Mouse (Mus musculus) liver, embryonic 11.5 days (tissue): ENCODE results near the gene Wasl. TPM values are rescaled to one million over a fixed set of nuclear protein-coding genes. Genes with fewer than 3 reads are reported as not detected.

Experiments used
- ATAC-seq: fragments of 200-750 bp; cut with Nextera tagmentation; replicated peaks from 2 replicates; pipeline ENCODE4 v1.8.0; 2017; ENCODE audit warnings: moderate number of reproducible peaks, mild to moderate bottlenecking, moderate TSS enrichment, moderate library complexity; ENCODE audit not compliant: low FRiP score
- DNase-seq: peaks from one replicate; pipeline ENCODE4 v3.0.0-alpha.2; 2017; ENCODE audit warnings: low spot score
- H3K27ac ChIP-seq: fragments of 300-500 bp; sonication (generic); 2 replicates; pipeline ENCODE4 v1.5.1; 2014; ENCODE audit warnings: mild to moderate bottlenecking, low read depth, low read length, control low read depth
- H3K27me3 ChIP-seq: fragments of 300-500 bp; sonication (generic); replicated peaks from 2 replicates; pipeline ENCODE4 v1.6.1; 2014; ENCODE audit warnings: low read length, mixed read lengths; ENCODE audit not compliant: control insufficient read depth, insufficient read depth
- H3K36me3 ChIP-seq: fragments of 300-500 bp; sonication (generic); 2 replicates; pipeline ENCODE4 v1.6.1; 2014; ENCODE audit warnings: mild to moderate bottlenecking, low read length, moderate library complexity, mixed read lengths; ENCODE audit not compliant: control insufficient read depth, insufficient read depth
- H3K4me1 ChIP-seq: fragments of 300-500 bp; sonication (generic); replicated peaks from 2 replicates; pipeline ENCODE4 v1.6.1; 2014; ENCODE audit warnings: low read length, mixed read lengths; ENCODE audit not compliant: control insufficient read depth, insufficient read depth
- H3K4me2 ChIP-seq: fragments of 300-500 bp; sonication (generic); 2 replicates; pipeline ENCODE4 v1.6.1; 2014; ENCODE audit warnings: mild to moderate bottlenecking, control low read depth, moderate library complexity
- H3K4me3 ChIP-seq: fragments of 300-500 bp; sonication (generic); 2 replicates; pipeline ENCODE4 v1.5.1; 2014; ENCODE audit warnings: low read depth, low read length, control low read depth
- H3K9ac ChIP-seq: fragments of 300-500 bp; sonication (generic); 2 replicates; pipeline ENCODE4 v1.6.1; 2014; ENCODE audit warnings: low read depth, low read length, control low read depth
- H3K9me3 ChIP-seq: fragments of 300-500 bp; sonication (generic); 2 replicates; pipeline ENCODE4 v1.6.1; 2016; ENCODE audit warnings: low read length, inconsistent platforms, mixed read lengths; ENCODE audit not compliant: control insufficient read depth
- WGBS: fragments of 180-500 bp; shearing (Covaris S2); extraction: QIAGEN DNeasy Blood & Tissue Kit; methylation state at CpG from one replicate; pipeline ENCODE4 v1.1.7; 2014; 5-methylcytosine and 5-hydroxymethylcytosine counted together
- polyA plus RNA-seq: library from polyadenylated mRNA; unstranded; fragments of >200 nt; fragmentation: Nextera tagmentation; extraction: Ambion mirVana; gene quantifications from 2 replicates; pipeline ENCODE4 v1.2.1, GENCODE M21; 2014

Gene Wasl
- polyA plus RNA-seq, 1 experiment from 2014 or later, result 29.4 TPM

GRCm38 (mm10) chr6:24651538-24651937, 13.3 kb downstream of the Wasl start:
- no peak for ATAC-seq
- Histone ChIP-seq H3K9ac (no peak overlapping the region), H3K4me3 (no peak overlapping the region), H3K27me3 (no peaks in the 10 kb centered on the region), H3K27ac (no peak overlapping the region), H3K4me2 (no peak overlapping the region), H3K9me3 (no peaks in the 10 kb centered on the region), H3K36me3 (no peaks in the 10 kb centered on the region), H3K4me1 (no peaks in the 10 kb centered on the region; the same call in 1 of the 2 replicates)
- 80% methylated on average over 7 of the region's 7 CpGs for WGBS
- no peak for DNase-seq

DNA sequence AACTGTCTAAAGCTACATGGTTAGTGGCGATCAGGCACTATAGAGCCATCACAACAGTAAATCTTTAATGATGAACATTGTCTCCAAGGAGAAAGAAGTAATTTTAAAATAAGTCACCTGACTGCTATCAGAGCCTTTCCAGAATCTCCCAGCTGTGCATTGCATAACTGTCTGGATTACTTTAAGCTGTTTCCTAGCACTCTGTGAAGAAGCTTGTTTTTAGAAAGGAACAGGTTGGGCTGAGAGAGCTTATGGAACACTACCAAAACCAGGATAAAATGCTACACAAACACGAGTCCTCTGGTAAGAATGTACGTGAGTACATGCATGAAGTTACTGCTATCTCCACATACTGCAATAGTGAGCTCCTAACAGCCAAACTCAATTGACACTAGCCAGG, 14.1 kb downstream of the Wasl start:
- no peak overlapping the region for H3K4me3 ChIP-seq
- no peaks in the 10 kb centered on the region for H3K36me3 ChIP-seq
- ATAC-seq (no peak), DNase-seq (no peak)
- H3K4me2 ChIP-seq, result no peak overlapping the region
- H3K9me3 ChIP-seq, result no peaks in the 10 kb centered on the region
- WGBS, result 87% methylated on average over 3 of the region's 3 CpGs
- H3K4me1 ChIP-seq, result no peaks in the 10 kb centered on the region; the same call in 1 of the 2 replicates
- no peak overlapping the region for H3K27ac ChIP-seq
- H3K27me3 ChIP-seq, result no peaks in the 10 kb centered on the region
- H3K9ac ChIP-seq, result no peak overlapping the region

- Histone ChIP-seq H3K4me1 (no peaks in the 10 kb centered on the region; the same call in 1 of the 2 replicates), H3K27ac (no peak overlapping the region), H3K9me3 (no peaks in the 10 kb centered on the region), H3K9ac (no peak overlapping the region), H3K27me3 (no peaks in the 10 kb centered on the region), H3K4me2 (no peak overlapping the region), H3K36me3 (no peaks in the 10 kb centered on the region), H3K4me3 (no peak overlapping the region)
- no peak for ATAC-seq
- DNase-seq, result no peak
- 80% methylated on average over 4 of the region's 4 CpGs for WGBS
These were observed 16.4 kb downstream of the Wasl start for GRCm38 (mm10) chr6:24648403-24648802.

DNA sequence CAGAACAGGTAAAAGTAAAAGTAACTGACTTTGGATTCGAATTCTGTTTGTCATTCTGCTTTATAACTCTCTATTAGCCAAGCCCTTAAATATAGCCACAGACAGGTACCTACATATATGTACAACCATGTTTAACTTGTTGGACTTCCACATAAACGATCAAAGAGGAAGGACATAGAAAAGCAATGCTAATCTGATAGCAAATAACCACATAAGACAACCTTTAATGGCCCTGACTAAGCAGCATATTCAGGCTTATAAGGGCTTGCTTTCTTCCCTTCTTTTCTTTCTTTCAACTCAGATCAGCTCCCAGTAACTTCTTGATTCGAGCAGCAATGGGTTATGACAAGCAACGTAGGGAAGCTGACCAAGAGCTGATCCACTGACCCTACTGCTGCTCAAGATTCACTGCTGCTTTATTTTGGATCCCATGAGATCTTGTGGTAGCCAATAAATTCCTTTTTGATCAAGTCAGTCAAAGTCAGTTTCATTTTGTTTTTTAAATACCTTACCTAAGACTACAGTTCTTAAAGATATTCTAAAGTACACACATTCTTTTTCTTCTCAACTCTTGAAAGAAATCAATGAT, 17.6 kb downstream of the Wasl start:
- Histone ChIP-seq H3K9ac (no peak overlapping the region), H3K36me3 (no peaks in the 10 kb centered on the region), H3K4me1 (no peaks in the 10 kb centered on the region; the same call in 1 of the 2 replicates), H3K4me2 (no peak overlapping the region), H3K9me3 (no peaks in the 10 kb centered on the region), H3K27me3 (no peaks in the 10 kb centered on the region), H3K27ac (no peak overlapping the region), H3K4me3 (no peak overlapping the region)
- 68% methylated on average over 4 of the region's 4 CpGs for WGBS
- DNase-seq (no peak), ATAC-seq (no peak)

GRCm38 (mm10) chr6:24645346-24646053, 19.3 kb downstream of the Wasl start:
- Histone ChIP-seq H3K36me3 (no peaks in the 10 kb centered on the region), H3K4me2 (no peak overlapping the region), H3K4me1 (no peaks in the 10 kb centered on the region; the same call in 1 of the 2 replicates), H3K27ac (no peak overlapping the region), H3K9ac (no peak overlapping the region), H3K4me3 (no peak overlapping the region), H3K27me3 (no peaks in the 10 kb centered on the region), H3K9me3 (no peaks in the 10 kb centered on the region)
- ATAC-seq, result no peak
- DNase-seq, result no peak
- 76% methylated on average over 6 of the region's 6 CpGs for WGBS

DNA sequence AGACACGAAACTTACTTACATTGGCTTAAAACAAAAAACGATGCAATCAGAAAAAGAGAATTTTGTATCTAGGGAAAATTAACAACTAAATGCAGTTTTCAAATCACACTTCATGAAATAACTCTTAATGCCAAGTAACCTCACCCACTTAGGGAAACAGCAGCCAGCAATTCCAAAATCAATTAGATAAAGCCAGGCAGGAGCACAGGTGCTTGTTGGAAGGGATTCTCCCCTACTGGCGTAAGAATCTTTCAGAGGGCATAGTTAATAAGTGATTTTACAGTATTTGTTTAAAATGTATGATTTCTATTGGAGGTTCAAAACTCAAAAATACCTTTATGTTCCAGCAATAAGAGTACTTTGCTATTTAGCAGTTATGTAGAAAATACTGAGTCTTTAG, 21.8 kb downstream of the Wasl start:
- Histone ChIP-seq H3K4me2 (no peak overlapping the region), H3K4me3 (no peak overlapping the region), H3K9ac (no peak overlapping the region), H3K27ac (no peak overlapping the region), H3K9me3 (no peaks in the 10 kb centered on the region), H3K36me3 (no peaks in the 10 kb centered on the region), H3K4me1 (no peaks in the 10 kb centered on the region; the same call in 1 of the 2 replicates), H3K27me3 (no peaks in the 10 kb centered on the region)
- WGBS, result 89% methylated on average over 3 of the region's 3 CpGs
- DNase-seq (no peak), ATAC-seq (no peak)

DNA sequence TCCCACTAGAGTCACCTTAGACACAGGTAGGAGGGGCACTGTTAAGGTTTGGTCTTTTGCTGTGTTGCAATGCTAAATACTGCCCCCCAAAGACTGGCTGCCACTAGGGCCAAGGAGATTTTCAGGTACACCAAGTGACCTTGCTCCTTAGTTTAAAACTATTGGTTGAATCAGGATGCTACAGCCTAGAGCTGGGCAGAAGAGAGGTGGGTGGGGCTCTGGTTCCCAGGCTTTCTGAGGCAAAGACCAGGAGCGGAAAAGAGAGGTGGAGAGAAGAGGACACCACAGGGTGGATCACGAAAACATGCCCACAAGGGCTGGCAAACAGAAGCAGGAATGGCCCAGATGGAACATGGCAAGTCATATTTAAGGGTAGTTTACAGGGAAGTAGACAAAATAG, 22.6 kb downstream of the Wasl start:
- H3K4me1 ChIP-seq, result no peaks in the 10 kb centered on the region; the same call in 1 of the 2 replicates
- no peak overlapping the region for H3K9ac ChIP-seq
- H3K36me3 ChIP-seq, result no peaks in the 10 kb centered on the region
- ATAC-seq, result no peak
- H3K27me3 ChIP-seq, result no peaks in the 10 kb centered on the region
- 82% methylated on average over 2 of the region's 2 CpGs for WGBS
- no peak overlapping the region for H3K27ac ChIP-seq
- no peaks in the 10 kb centered on the region for H3K9me3 ChIP-seq
- H3K4me3 ChIP-seq, result no peak overlapping the region
- H3K4me2 ChIP-seq, result no peak overlapping the region
- DNase-seq, result no peak

- Histone ChIP-seq H3K4me1 (no peaks in the 10 kb centered on the region; the same call in 1 of the 2 replicates), H3K9ac (no peak overlapping the region), H3K4me3 (no peak overlapping the region), H3K27me3 (no peaks in the 10 kb centered on the region), H3K36me3 (no peaks in the 10 kb centered on the region), H3K9me3 (no peaks in the 10 kb centered on the region), H3K4me2 (no peak overlapping the region), H3K27ac (no peak overlapping the region)
- WGBS, result 82% methylated on average over 4 of the region's 4 CpGs
- no peak for ATAC-seq
- DNase-seq, result no peak
These were observed 23.5 kb downstream of the Wasl start for GRCm38 (mm10) chr6:24641286-24641685.

- Histone ChIP-seq H3K27ac (no peak overlapping the region), H3K4me3 (no peak overlapping the region), H3K4me1 (no peaks in the 10 kb centered on the region; the same call in none of the 2 replicates), H3K9me3 (no peaks in the 10 kb centered on the region), H3K9ac (no peak overlapping the region), H3K4me2 (no peak overlapping the region), H3K27me3 (no peaks in the 10 kb centered on the region), H3K36me3 (peaks cover 2% of the 10 kb centered on the region; the same call in 1 of the 2 replicates)
- DNase-seq, result no peak
- WGBS, result 86% methylated on average over 2 of the region's 2 CpGs
- ATAC-seq, result no peak
These were observed 29.0 kb downstream of the Wasl start for GRCm38 (mm10) chr6:24635814-24636213.
